Mouse (Mus musculus) left cerebral cortex, adult 8-10 months (tissue): ENCODE measurements at regions not wholly inside any gene's neighbourhood (a gene's known extent, or its start where the extent isn't known, plus 50 kb on each side); places are given as distances from the start of the nearest gene placed in this dataset.
"Not testable (repeated sequence)": the region's sequence is repeated elsewhere in the genome, so short reads cannot be mapped to it uniquely, and the experiment has no call there.

ENCODE experiments used
- DNase-seq, 2 experiments: peaks; one replicate each; pipeline ENCODE4 v3.0.0; 2022; ENCODE audit warnings: low spot score in 2 of 2

- DNase-seq = not testable (repeated sequence)
These were observed 621.3 kb upstream of the Dsel start for GRCm38 (mm10) chr1:112486046-112486445.

DNA sequence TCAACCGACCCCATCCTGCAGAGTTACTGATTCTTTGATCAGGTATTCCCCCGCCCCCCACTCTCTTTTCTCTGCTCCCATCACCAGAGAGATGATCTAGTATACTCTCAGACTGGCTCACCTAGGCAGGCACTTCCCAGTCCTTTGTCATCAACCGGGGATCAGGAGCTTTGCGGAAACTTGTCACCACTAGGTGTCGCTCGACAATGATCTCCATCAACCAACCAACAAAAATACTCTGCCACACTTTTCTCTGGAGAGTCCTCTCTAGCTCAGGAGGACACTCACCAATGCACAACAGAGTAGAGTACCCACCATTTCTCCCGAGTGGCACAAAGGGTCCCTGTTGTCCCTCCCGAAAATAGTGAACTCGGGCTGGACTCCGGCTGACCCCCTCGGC, 591.3 kb upstream of the Dsel start:
- peak in 1 of 2 experiments; percentile 17 for DNase-seq

- DNase-seq = no peak
These were observed 587.7 kb upstream of the Dsel start for GRCm38 (mm10) chr1:112452390-112452789.

DNA sequence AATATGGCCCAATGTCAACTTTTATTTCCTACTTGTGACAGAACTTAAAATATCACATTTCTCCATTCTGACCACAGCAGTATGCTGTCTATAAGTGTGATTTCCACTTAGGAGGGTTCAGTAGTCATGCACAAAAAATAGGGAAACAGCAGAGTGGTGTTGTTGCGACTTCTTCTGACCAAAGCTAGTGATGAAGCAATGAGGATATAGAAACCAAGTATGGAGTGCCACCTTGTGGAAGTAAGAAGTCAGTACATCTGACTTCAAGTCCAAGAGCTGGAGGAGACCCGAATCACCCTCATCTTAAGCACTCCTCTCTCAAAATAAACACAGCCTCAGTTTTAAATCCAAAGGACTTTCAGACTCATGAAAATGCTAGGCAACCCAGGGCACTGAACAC, 586.9 kb upstream of the Dsel start:
- DNase-seq = no peak

DNA sequence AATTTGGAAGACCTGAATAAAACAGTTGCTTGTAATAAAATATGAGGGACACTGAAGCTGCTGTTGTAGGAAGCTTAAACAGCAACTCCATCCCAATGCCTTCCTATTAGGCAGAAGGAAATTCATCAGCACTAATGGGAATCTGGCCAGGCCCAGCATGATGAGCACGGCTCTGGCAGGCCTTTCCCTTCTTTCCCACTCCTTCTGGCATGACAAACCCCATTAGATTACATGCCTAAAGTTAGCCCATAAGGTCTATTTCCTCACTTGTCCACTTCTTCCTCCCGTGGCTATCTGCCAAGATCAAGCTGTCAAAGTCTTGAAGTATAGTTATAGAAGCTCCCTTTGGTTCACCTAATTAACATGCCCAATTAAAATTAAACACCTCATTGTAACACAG, 574.4 kb upstream of the Dsel start:
- no peak for DNase-seq

GRCm38 (mm10) chr1:112416350-112417083, 551.8 kb upstream of the Dsel start:
- peak; percentile 13 to 29 for DNase-seq

GRCm38 (mm10) chr1:112388807-112389206, 524.1 kb upstream of the Dsel start:
- DNase-seq = peak; percentile 28 to 46

- no peak for DNase-seq
These were observed 519.3 kb upstream of the Dsel start for GRCm38 (mm10) chr1:112384015-112384414.

GRCm38 (mm10) chr1:112379651-112380264, 515.0 kb upstream of the Dsel start:
- DNase-seq = peak in 1 of 2 experiments; percentile 28

- DNase-seq = peak in 1 of 2 experiments; percentile 16
These were observed 513.9 kb upstream of the Dsel start for GRCm38 (mm10) chr1:112378660-112379059.

DNA sequence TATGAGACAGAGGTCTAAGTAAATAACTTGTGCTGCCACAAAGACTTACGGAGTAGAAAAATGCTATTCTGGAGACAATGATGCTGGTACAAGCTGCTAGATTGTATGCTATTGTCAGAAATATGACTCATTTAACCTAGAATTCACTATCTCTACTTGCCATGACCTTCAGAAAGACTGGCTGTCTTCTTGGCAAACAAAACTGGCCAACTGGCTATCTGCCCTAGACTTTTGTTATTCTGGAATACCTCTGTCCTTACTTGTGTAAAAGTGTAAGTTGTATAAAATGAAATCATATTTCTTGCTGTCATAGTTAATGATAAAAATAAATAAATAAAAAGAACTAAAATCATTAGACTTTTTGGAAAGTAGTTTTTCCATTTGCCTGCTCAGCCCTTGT, 491.1 kb upstream of the Dsel start:
- DNase-seq = no peak
